Comparison of ENCODE assay signal across 28 mouse cellular contexts in the genomic region with DNA sequence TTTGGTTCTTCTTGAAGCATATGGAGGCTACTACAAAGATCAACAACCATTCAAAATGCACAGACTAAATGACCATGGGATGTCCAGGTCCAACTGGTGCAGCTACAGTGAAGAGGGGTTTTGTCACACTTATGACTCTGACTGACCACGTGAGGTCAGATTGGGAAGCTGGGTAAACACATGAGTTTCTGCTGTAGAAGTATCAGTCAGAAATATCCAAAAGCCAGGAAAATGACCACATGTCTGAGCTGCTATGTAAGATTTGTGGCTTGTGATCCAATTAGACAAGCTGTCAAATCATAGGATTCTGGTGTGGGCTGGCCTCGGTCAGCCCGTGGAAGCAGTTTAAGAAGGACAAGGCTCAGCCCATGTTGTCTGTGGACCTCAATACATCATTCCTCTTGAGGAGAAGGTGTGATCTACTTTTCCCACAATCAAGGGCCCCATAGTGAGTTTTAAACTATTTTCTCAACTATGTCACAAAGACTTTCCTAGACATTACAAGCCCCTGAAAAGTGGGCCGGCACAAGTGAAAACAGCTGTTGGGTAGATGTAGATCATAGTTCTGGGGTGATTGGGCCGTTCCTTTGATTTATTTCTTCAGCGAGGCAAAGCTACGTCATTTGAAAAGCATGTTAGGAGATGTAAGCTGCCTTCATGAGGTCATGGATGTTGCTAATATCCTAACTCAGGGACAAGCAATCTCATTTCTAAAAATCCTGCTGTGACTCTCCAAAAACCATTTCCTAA. TPM values are rescaled to one million over a fixed set of nuclear protein-coding genes. Genes with fewer than 3 reads are reported as not detected.
A peak's percentile ranks its signal among the peaks of the same experiment; 100 is the strongest.
DNase-seq lines count a peak whose midpoint lies in the region; ATAC-seq and TF ChIP-seq lines count a peak whose summit lies in the region.
"Had no signal": no experiment of that assay in that cellular context is flagged by ENCODE, and none has a peak within 500 bp of the region (broad histone marks: within the 10 kb centered on the region; RNA-seq: fewer than 3 reads in every experiment).

No protein-coding gene starts in this region.

- no peak overlapping the region for H3K4me3 ChIP-seq in liver, embryonic 11.5 days (ENCODE audit: low read depth, low read length)
- H3K4me3 ChIP-seq in C2C12 (ENCODE audit: insufficient read depth, poor library complexity, severe bottlenecking) (no peak overlapping the region), myocyte (no peak overlapping the region)
- no peak overlapping the region for H3K4me3 ChIP-seq in embryonic fibroblast, embryonic 13.5 days (ENCODE audit: insufficient read depth, low read length)
- H3K4me3 ChIP-seq: embryonic facial prominence, embryonic 15.5 days; forebrain, embryonic 15.5 days; heart, embryonic 13.5 days; liver, embryonic 13.5 days; midbrain, embryonic 12.5 days had no signal

- TF ChIP-seq CTCF in C2C12 (IDR thresholded peaks at IDR 0.05; ENCODE audit: control insufficient read depth, insufficient read depth, insufficient read length), result no peak
- no peak for TF ChIP-seq CTCF in embryonic fibroblast, embryonic 13.5 days (IDR thresholded peaks at IDR 0.05; ENCODE audit: borderline replicate concordance, insufficient read depth, low read length)

- no peaks in the 10 kb centered on the region for H3K79me2 ChIP-seq in C2C12 (ENCODE audit: control insufficient read depth, insufficient read depth)
- no peaks in the 10 kb centered on the region for H3K79me2 ChIP-seq in myocyte (ENCODE audit: control insufficient read depth, insufficient read depth)

- H3K27ac ChIP-seq in liver, embryonic 11.5 days (ENCODE audit: low read depth, low read length), result no peak overlapping the region
- peak overlapping the region; percentile 88 for H3K27ac ChIP-seq in embryonic fibroblast, embryonic 13.5 days (ENCODE audit: insufficient read depth, low read length)
- H3K27ac ChIP-seq: embryonic facial prominence, embryonic 15.5 days; forebrain, embryonic 15.5 days; heart, embryonic 13.5 days; hindbrain, embryonic 14.5 days; liver, embryonic 13.5 days; midbrain, embryonic 12.5 days had no signal

- ATAC-seq in liver, embryonic 11.5 days (replicated peaks; ENCODE audit: low FRiP score), result no peak
- ATAC-seq: forebrain, embryonic 15.5 days had no signal

- no peaks in the 10 kb centered on the region for H3K27me3 ChIP-seq in liver, embryonic 11.5 days (replicated peaks; ENCODE audit: control insufficient read depth, insufficient read depth, low read length)
- H3K27me3 ChIP-seq in C2C12 (ENCODE audit: control insufficient read depth, insufficient read depth, insufficient read length) (no peaks in the 10 kb centered on the region), myocyte (ENCODE audit: control insufficient read depth, insufficient read depth, insufficient read length) (no peaks in the 10 kb centered on the region)
- H3K27me3 ChIP-seq: embryonic facial prominence, embryonic 15.5 days; forebrain, embryonic 15.5 days; heart, embryonic 13.5 days; liver, embryonic 13.5 days; midbrain, embryonic 12.5 days had no signal

- 86% methylated on average over 7 of the region's 7 CpGs for WGBS in liver, embryonic 11.5 days

- no peaks in the 10 kb centered on the region for H3K9me3 ChIP-seq in liver, embryonic 11.5 days (ENCODE audit: control insufficient read depth, low read length)
- H3K9me3 ChIP-seq: embryonic facial prominence, embryonic 15.5 days; forebrain, embryonic 15.5 days; G1E; heart, embryonic 13.5 days; liver, embryonic 13.5 days; midbrain, embryonic 12.5 days had no signal

- H3ac ChIP-seq in C2C12 (ENCODE audit: control insufficient read depth, insufficient read length, low read depth) (no peak overlapping the region), myocyte (ENCODE audit: control insufficient read depth, insufficient read length) (no peak overlapping the region)

- H3K36me3 ChIP-seq in liver, embryonic 11.5 days (ENCODE audit: control insufficient read depth, insufficient read depth, low read length), result no peaks in the 10 kb centered on the region
- H3K36me3 ChIP-seq in C2C12 (ENCODE audit: control insufficient read depth, insufficient read depth) (no peaks in the 10 kb centered on the region), myocyte (ENCODE audit: control insufficient read depth, insufficient read depth) (no peaks in the 10 kb centered on the region)
- H3K36me3 ChIP-seq: embryonic facial prominence, embryonic 15.5 days; forebrain, embryonic 15.5 days; G1E; heart, embryonic 13.5 days; liver, embryonic 13.5 days; midbrain, embryonic 12.5 days had no signal

- H3K79me3 ChIP-seq in C2C12 (ENCODE audit: low read depth), result no peaks in the 10 kb centered on the region

- H3K9ac ChIP-seq in liver, embryonic 11.5 days (ENCODE audit: low read depth, low read length), result no peak overlapping the region
- H3K9ac ChIP-seq: embryonic facial prominence, embryonic 15.5 days; forebrain, embryonic 15.5 days; heart, embryonic 13.5 days; hindbrain, embryonic 14.5 days; liver, embryonic 13.5 days; midbrain, embryonic 12.5 days had no signal

- no peaks in the 10 kb centered on the region for H3K4me1 ChIP-seq in liver, embryonic 11.5 days (replicated peaks; ENCODE audit: control insufficient read depth, insufficient read depth, low read length)
- peaks cover 21% of the 10 kb centered on the region for H3K4me1 ChIP-seq in embryonic fibroblast, embryonic 13.5 days (ENCODE audit: control insufficient read depth, insufficient read depth, low read length)
- H3K4me1 ChIP-seq: forebrain, embryonic 15.5 days; liver, embryonic 13.5 days; midbrain, embryonic 12.5 days had no signal

- no peak for TF ChIP-seq POLR2A in embryonic fibroblast, embryonic 13.5 days (IDR thresholded peaks at IDR 0.05; ENCODE audit: low read depth, low read length)
- TF ChIP-seq POLR2A in myocyte (IDR thresholded peaks at IDR 0.05; ENCODE audit: insufficient read length, low read depth), result no peak

- peak; percentile 8 for DNase-seq in liver, embryonic 11.5 days (ENCODE audit: low spot score)
- DNase-seq in liver, result no peak
- no peak for DNase-seq in right cerebral cortex, postnatal 4 days
- no peak for DNase-seq in ovary, postnatal 10 days (ENCODE audit: low spot score)
- DNase-seq: adrenal gland, postnatal 10 days; B cell, adult 2 months; cerebellum, adult 11 months; cerebellum, adult 9-10 months; cerebellum, postnatal 36 days; heart, postnatal 10 days; kidney, adult 2 months; layer of hippocampus, postnatal 36 days; left cerebral cortex, postnatal 4 days; liver, embryonic 13.5 days; lung, adult 18-20 months; retina, postnatal 1 day; right cerebral cortex, postnatal 14 days; spleen, adult 18-20 months; thymus, postnatal 14 days had no signal

- no peak overlapping the region for H3K4me2 ChIP-seq in liver, embryonic 11.5 days
- H3K4me2 ChIP-seq in myocyte (ENCODE audit: low read depth), result peak overlapping the region; percentile 64
- H3K4me2 ChIP-seq: embryonic facial prominence, embryonic 15.5 days; forebrain, embryonic 15.5 days; heart, embryonic 13.5 days; hindbrain, embryonic 14.5 days; liver, embryonic 13.5 days; midbrain, embryonic 12.5 days had no signal

TF ChIP-seq in C2C12, 6 proteins besides CTCF, POLR2A, EP300 and RAD21:
- TF ChIP-seq CEBPB (IDR thresholded peaks at IDR 0.05; ENCODE audit: low read depth) (no peak), FOSL1 (IDR thresholded peaks at IDR 0.05; ENCODE audit: insufficient read depth, low read length, poor library complexity, severe bottlenecking) (no peak), MAX (IDR thresholded peaks at IDR 0.05) (peak; percentile 61), USF1 (IDR thresholded peaks at IDR 0.05; ENCODE audit: low read depth) (peak; percentile 80), MYOG (IDR thresholded peaks at IDR 0.05; ENCODE audit: control insufficient read depth, extremely low read depth, insufficient read length) (no peak), MYOD1 (IDR thresholded peaks at IDR 0.05; ENCODE audit: control insufficient read depth, insufficient read length, low read depth) (peak; percentile 43)

TF ChIP-seq in myocyte, 11 proteins besides CTCF, POLR2A, EP300 and RAD21:
- TF ChIP-seq USF1 (IDR thresholded peaks at IDR 0.05; ENCODE audit: low read depth) (peak; percentile 76), MAX (IDR thresholded peaks at IDR 0.05; ENCODE audit: low read depth) (no peak), TCF3 (IDR thresholded peaks at IDR 0.05; ENCODE audit: insufficient read length, low read depth) (no peak), MYOG (IDR thresholded peaks at IDR 0.05; ENCODE audit: control insufficient read depth in 1 of 3, insufficient read depth in 1 of 3, insufficient read length in 2 of 3, low read depth in 2 of 3) (no peak), MYOD1 (IDR thresholded peaks at IDR 0.05; ENCODE audit: control insufficient read depth in 1 of 3, insufficient read length in 2 of 3, low read depth in 2 of 3) (peak in 1 of 3 experiments; percentile 20)

RNA-seq across cellular contexts. Expression of a gene that starts 54.8 kb away (rescaled TPM):
- polyA plus RNA-seq in liver, embryonic 11.5 days (2014; fragmentation: Nextera tagmentation; extraction: Ambion mirVana), result 25.9 and 28.1 TPM in 2 replicates
- polyA plus RNA-seq in C2C12 (2012; fragmentation: generic; extraction: Trizol), result 87.6 TPM
- polyA plus RNA-seq in embryonic fibroblast, embryonic 13.5 days (2011; ENCODE audit: insufficient read length, low read depth, missing spikeins), result 255 and 594 TPM in 2 replicates
- polyA plus RNA-seq in myocyte (2012; fragmentation: generic; extraction: Trizol), result 77.1 TPM
